Mouse (Mus musculus): ENCODE data around the gene AU022252. TPM values are rescaled to one million over a fixed set of nuclear protein-coding genes. Genes with fewer than 3 reads are reported as not detected.

The AU022252 gene
- polyA plus RNA-seq, 1 experiment = 4.3 TPM

Other genes with a start within 250 kb of the AU022252 start
- gene Slc2a1, start 124.0 kb downstream of the AU022252 start, polyA plus RNA-seq (2012; ENCODE audit: insufficient read depth, insufficient read length, missing spikeins) = 2.8 and 7.4 TPM in 2 replicates
- gene Zfp691, start 58.5 kb downstream of the AU022252 start, polyA plus RNA-seq (2012; ENCODE audit: insufficient read depth, insufficient read length, missing spikeins) = 16.2 and 24.1 TPM in 2 replicates
- not detected in 2 replicates for gene Ermap, start 42.7 kb downstream of the AU022252 start, polyA plus RNA-seq (2012; ENCODE audit: insufficient read depth, insufficient read length, missing spikeins)
- 30.6 and 38.8 TPM in 2 replicates for gene Svbp, start 37.4 kb downstream of the AU022252 start, polyA plus RNA-seq (2012; ENCODE audit: insufficient read depth, insufficient read length, missing spikeins)
- not detected in 2 replicates for gene Tmem269, start 14.5 kb downstream of the AU022252 start, polyA plus RNA-seq (2012; ENCODE audit: insufficient read depth, insufficient read length, missing spikeins)
- gene P3h1, start 203 bp upstream of the AU022252 start, polyA plus RNA-seq (2012; ENCODE audit: insufficient read depth, insufficient read length, missing spikeins) = 5.7 and 6.5 TPM in 2 replicates
- gene Cldn19, start 22.7 kb upstream of the AU022252 start, polyA plus RNA-seq (2012; ENCODE audit: insufficient read depth, insufficient read length, missing spikeins) = 0.46 TPM in 1 of 2 replicates, not detected in the other
- gene Ybx1, start 61.9 kb upstream of the AU022252 start, polyA plus RNA-seq (2012; ENCODE audit: insufficient read depth, insufficient read length, missing spikeins) = 573 and 1,023 TPM in 2 replicates
- gene Ppih, start 87.8 kb upstream of the AU022252 start, polyA plus RNA-seq (2012; ENCODE audit: insufficient read depth, insufficient read length, missing spikeins) = 15.4 and 17.0 TPM in 2 replicates
- gene Ccdc30, start 182.8 kb upstream of the AU022252 start, polyA plus RNA-seq (2012; ENCODE audit: insufficient read depth, insufficient read length, missing spikeins) = 0.87 TPM in 1 of 2 replicates, not detected in the other
- 44.7 and 46.7 TPM in 2 replicates for gene Ppcs, start 189.7 kb upstream of the AU022252 start, polyA plus RNA-seq (2012; ENCODE audit: insufficient read depth, insufficient read length, missing spikeins)
- gene Zmynd12, start 190.1 kb upstream of the AU022252 start, polyA plus RNA-seq (2012; ENCODE audit: insufficient read depth, insufficient read length, missing spikeins) = 0.99 TPM in 1 of 2 replicates, not detected in the other

Measured in brown adipose tissue, adult 24 weeks (tissue).